Mouse (Mus musculus): ENCODE results near the gene Cyb5rl. TPM values are rescaled to one million over a fixed set of nuclear protein-coding genes. Genes with fewer than 3 reads are reported as not detected.

The Cyb5rl gene
- 10 to 100 TPM; 25.7 to 26.1 TPM for total RNA-seq (2021)
- long read RNA-seq, experiment 1, transcript Cyb5rl-203 (7 exons, 2,516 nt): major isoform, 7 of 45 reads
- long read RNA-seq, experiment 1, partial matches to known transcripts: 0 of 45 reads
- long read RNA-seq, experiment 1, other reads (novel, unspliced or antisense): 38 of 45 reads
- long read RNA-seq, experiment 2, transcript Cyb5rl-203 (7 exons, 2,516 nt): major isoform, 5 of 28 reads
- long read RNA-seq, experiment 2, partial matches to known transcripts: 0 of 28 reads
- long read RNA-seq, experiment 2, other reads (novel, unspliced or antisense): 23 of 28 reads

DNA sequence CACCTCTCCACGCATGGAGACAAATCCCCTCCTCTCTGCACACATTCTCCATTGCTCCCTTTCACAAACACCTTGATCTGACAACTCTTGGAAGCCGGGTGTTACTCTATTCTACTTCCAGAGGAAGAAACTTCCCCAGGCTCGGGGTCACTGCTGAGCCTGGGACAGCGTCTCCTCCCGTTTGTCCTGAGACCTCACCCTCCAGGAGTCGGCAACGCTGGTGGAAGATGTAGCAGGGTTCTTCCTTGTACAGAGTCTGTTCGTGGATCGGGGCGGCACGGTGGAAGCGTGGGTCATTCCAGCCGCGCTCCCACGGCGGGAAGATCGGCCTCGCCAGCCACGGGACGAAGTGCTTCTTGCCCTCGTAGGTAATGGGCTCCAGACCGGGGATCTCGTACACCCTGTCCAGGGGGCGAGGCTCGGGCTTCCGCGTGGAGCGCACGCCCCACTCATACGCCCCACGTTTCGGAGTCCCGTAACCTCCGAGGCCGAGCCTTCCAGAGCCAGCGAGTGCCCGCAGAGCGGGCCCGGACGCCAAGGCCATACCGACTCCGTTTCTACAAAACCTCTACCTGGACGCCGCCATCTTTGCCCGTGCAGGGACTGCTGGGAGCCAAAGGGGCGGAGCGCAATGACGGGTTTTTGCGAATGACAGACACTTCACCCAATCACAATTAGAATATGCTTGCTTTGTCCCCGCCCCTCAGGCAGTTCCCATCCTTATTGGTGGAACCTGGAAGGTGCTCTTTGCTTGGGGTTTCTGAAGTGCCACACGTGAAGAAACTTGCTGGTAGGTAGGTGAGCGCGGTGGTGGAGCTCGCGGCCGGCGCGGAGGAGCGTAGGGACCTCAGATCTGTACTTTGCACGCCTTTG, at the start of gene Cyb5rl, which contains the start of gene Mrpl37:
Gene Cyb5rl, plus strand, starts transcription at position 737 of the 873 bp plus-strand sequence.
Gene Mrpl37, minus strand, starts transcription at position 617 of the 873 bp plus-strand sequence.
- peak; percentile 98 for DNase-seq

DNA sequence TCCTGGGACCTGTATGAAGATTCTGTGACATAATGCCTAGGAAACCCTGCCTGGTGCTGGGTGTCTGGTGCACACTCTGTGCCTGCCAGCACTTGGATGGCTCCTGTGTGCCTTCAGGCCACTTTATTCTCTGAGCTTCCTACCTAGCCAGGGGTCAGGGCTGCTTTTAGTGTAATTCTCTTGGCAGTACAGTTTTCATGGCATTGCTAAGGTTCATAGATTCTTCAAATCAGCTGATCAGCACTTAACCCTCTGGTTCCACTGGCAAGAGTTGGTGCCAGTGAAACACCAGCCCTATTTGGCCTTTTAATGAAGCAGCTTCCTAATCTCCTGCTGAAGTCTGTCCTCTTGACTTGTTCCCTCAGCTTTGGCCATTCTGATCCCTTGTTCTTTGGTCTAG, 49.5 kb upstream of the Cyb5rl start:
- no peak for DNase-seq

- DNase-seq: peak; percentile 48 to 71
Observed at GRCm38 (mm10) chr4:107018521-107018920, 48.3 kb upstream of the Cyb5rl start.

DNA sequence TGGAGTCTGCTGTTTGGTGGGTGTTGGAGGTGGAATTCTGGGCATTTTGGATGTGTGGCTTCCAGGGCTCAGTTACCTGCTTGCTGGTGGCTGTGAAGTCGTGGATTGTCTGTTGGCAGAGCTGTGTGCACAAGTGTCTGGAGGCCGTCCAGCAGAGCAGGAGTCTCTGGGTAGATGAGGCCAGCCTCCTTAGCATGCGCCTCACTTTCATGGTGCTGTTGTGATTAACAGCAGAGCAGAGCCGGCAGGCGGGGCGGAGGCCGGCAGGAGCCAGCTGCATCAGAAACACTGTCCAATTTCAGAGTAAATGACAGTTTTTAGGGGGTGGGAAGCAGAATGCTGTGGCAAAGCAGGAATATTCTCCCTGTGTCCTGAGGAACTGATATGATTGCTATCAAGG, 47.8 kb upstream of the Cyb5rl start:
- DNase-seq: peak; percentile 37 to 48

- no peak for DNase-seq
Observed at GRCm38 (mm10) chr4:107020287-107021000, 46.3 kb upstream of the Cyb5rl start.

- DNase-seq: no peak
Observed at GRCm38 (mm10) chr4:107021464-107021863, 45.3 kb upstream of the Cyb5rl start.

- no peak for DNase-seq
Observed at GRCm38 (mm10) chr4:107024899-107025298, 41.9 kb upstream of the Cyb5rl start.

GRCm38 (mm10) chr4:107025369-107025768, 41.4 kb upstream of the Cyb5rl start:
- DNase-seq: no peak

- peak; percentile 35 to 41 for DNase-seq
Observed at GRCm38 (mm10) chr4:107026451-107026850, 40.3 kb upstream of the Cyb5rl start.

GRCm38 (mm10) chr4:107035689-107036088, 31.1 kb upstream of the Cyb5rl start:
- no peak for DNase-seq

DNA sequence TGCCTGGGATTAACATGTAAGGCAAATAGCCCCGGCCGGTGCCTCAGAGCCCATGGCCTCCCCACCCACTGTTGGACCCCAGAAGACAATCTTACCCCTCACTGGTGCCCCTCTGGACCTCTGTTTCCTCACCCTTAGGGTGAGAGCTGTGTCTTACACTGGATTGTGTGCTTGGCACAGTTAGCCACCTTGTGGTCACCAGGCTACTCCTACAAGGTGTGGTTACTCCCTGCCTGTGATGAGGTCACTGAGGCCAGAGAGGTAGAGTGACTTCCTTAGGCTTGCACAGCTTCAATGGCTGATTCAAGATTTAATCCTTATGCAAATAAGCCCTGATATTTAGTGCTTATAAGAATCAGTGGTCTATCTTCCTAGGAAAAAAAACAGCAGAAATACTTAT, 29.8 kb upstream of the Cyb5rl start:
- DNase-seq: no peak

DNA sequence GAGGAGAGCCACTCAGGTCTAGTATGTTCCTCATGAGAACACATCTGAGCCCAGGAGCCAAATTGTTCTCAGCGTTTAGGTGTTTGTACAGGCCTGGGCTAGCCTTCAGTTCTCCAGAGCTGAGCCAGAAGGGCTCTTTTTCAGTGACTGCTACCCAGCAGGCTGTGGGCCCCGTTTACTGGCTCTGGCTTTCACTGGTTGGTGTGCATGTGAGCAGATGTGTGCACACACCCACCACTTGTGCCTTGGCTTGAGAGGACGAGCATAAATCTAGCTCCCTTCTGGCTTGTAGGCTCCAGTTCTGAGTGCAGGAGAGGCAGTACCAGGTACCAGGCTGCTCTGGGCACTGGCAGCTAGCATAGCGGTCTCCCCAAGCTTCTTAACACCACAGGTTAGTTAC, 28.5 kb upstream of the Cyb5rl start:
- DNase-seq: no peak

DNA sequence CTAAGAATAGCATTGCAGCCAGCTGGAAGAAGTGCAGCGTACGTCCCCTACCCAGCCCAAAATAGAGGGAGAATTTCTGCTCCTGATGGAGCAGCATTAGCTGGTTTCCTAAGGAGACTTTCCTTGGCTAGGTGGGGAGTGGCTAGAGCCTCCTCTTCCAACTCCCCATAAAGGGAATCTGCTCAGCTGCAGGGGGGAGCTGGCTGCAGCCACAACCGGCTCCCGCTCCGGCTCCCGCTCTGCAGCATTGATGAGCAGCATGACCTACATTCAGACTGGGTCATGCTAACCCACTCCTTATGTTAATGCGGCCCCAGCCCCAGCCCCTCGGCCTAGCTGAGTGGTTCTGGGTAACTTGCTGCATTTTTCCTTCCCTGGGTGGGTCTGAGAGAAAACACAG, 27.5 kb upstream of the Cyb5rl start:
- DNase-seq: no peak

DNA sequence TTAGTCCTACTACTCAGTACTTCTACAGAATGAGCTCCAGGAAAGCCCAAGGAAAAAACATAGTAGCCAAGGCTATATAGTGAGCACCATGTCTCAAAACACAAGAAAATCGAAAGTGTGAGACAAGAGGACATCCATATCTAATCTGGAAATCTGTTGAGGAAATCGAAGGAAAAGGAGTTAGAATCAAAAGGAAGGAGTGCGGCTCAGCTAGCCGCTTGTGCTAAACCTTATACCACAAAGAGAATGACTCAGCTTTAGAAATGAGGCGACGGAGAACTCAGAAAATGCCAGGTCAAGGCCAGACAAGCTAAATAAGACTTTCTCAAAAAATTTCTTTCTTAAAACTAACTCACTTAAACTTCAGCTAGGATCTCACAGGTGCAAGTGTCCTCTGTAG, 24.5 kb upstream of the Cyb5rl start:
- no peak for DNase-seq

- DNase-seq: no peak
Observed at GRCm38 (mm10) chr4:107045188-107045587, 21.6 kb upstream of the Cyb5rl start.

DNA sequence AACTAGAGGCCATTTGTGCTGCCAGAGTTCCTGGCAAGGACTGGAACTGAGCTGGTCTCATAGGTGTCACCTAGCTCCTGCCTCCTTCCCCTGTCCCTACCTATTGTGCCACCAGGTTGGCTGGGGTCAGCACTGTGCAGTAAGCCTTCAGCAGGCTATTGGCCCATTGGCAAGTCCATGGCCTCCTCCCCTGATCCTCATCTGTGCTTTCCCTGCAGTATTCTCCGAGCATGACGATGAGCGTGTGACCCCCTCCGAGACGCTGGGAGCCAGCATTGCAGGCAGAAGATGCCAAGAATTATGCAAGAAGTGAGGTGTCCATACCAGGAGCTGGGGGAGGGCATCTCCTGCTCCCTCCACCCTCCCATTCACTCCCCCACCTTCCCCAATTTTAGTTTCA, 19.0 kb upstream of the Cyb5rl start:
- DNase-seq: peak in 1 of 2 experiments; percentile 22

GRCm38 (mm10) chr4:107048568-107049162, 18.1 kb upstream of the Cyb5rl start:
- DNase-seq: peak; percentile 65 to 73

DNA sequence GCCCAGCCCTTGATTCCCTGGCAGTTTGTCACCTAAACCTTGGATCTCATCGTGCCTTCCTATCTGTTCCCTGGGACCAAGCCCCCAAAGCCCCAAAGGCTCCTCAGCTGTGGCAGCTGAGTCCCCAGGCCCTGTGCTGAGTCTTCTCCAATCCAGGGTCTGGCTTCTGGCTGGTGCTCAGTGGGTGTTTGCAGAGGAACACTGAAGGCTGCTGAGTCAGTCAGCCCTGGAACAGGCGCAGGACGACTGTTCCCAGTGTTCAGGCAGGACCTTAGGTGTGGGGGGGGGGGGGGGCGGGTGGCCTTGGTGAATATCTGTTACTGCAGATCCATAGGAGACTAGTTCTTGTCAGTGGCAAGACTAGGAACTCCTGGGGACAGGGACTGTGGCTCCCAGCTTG, 14.9 kb upstream of the Cyb5rl start:
- DNase-seq: peak in 1 of 2 experiments; percentile 14

GRCm38 (mm10) chr4:107052962-107053553, 13.7 kb upstream of the Cyb5rl start:
- no peak for DNase-seq

DNA sequence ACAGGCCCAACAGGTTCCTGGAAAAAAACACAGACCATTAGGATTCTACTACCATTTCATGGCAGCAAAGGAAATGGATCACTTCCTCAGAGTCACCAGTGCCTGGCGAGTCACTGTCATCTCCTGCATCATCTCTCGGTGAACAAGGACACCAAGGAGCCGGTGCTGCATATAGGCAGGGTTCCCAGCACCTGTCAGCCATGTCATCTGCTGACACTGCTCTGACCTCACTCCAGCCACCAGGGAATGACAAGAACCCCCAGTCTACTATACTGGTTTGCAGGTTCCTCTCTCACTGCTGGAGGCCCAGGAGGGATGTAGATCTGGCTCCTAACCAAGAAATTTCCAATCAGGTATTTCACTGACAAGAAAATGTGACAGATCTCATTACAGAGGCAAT, 10.7 kb upstream of the Cyb5rl start:
- DNase-seq: no peak

GRCm38 (mm10) chr4:107058346-107058745, 8.4 kb upstream of the Cyb5rl start:
- no peak for DNase-seq

DNA sequence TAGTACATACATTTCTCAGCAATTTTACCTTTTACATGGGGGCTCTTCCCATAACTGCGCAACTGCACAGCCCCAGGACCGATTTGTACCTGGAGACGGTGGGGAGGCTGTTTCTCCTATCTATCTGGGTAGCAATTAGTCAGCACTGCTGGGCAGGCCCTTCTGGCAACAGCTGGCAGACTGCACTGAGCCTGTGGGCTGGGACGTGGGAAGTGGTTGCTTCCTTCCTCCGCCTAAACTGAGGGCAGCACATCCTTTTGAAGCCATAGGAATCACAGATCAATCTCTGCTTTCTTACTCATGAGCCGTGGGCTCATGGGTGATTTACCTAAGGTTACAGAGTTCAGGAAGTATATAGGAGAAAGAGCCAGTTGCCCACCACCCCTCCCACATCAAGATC, 8.0 kb upstream of the Cyb5rl start:
- DNase-seq: no peak

Measured in heart, adult 18-20 months (tissue).